Mouse (Mus musculus): ENCODE measurements around the gene Fndc8.
"Not testable (repeated sequence)": the region's sequence is repeated elsewhere in the genome, so short reads cannot be mapped to it uniquely, and the experiment has no call there.

Fndc8 gene

DNA sequence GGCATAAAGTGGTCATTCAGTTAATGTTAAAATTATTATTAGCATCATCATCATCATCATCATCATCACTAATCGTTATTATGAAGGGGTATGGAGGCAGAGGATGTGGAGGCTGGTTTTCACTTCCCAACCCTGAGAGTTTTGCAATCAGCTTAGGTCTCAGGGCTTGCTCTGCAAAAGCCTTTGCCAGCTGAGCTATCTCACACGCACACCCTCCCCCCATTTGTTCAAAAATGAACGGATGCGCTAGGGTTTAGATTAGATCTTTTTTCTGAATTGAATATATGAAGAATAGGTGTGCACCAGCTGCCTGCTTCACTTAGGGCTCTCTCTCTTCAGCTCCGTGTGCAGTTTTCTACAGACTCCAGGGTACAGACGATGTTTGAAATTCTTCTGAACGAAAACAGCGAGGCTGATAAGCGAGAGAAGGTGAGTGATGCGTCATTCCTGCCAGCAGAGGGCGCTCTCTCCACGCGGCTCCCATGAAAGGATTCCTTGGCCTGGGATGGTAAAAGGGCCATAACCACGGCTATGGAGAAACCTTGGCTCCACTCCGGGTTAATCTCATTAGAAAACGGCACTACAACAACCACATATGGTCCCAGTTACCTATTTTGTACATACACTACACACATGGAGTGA, 22.9 kb downstream of the Fndc8 start:
- DNase-seq = peak in 1 of 2 experiments; percentile 33

DNA sequence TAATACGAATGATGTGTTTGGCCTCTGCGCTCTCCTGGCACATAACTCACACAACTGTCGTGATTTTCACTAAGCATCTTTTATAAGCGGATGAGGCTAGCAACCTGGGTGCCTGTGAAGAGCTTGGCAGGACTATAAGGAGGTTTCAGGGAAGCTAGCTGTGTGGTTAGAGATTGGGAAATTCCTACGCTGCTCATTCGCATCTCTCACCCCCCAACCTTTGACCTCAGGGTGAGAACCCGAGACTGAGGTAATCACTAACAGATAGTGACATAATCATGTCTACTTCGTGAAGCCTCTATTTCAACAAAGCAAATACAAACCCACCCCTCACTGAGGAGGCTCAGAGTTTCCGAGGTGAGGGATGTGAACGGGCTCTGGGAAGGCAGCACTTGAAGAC, 28.8 kb downstream of the Fndc8 start:
- no peak for DNase-seq

DNA sequence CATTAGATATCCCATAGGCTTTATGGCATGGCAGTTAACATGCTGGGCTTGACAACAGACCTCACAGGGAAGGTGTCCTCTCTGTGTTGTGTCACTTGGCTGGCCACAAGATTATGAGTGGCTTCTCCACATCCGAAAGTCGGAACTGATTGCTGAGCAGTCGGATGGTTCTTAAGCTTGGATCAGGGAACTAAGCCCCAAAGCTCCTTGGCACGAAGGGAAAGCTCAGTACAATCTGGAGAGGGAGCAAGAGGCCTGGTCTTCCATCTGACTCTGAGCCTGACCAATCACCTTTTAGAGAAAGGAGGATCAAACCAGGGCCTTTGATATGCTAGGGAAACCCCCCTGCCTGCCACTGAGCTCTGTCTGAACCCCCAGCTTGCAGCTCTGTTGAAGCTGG, 29.8 kb downstream of the Fndc8 start:
- DNase-seq = no peak

DNA sequence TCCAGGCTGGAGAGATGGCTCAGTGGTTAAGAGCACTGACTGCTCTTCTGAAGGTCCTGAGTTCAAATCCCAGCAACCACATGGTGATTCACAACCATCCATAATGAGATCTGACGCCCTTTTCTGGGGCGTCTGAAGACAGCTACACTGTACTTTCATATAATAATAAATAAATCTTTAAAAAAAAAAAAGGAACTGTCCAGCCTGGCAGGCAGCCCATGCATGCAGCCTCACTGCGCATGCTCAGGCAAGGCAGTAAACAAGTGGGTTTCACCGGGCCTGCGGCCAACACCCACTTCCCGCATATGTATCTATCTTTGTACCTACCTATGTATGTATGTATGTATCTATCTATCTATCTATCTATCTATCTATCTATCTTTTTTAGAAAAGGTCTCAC, 32.0 kb downstream of the Fndc8 start:
- not testable (repeated sequence) for DNase-seq

DNA sequence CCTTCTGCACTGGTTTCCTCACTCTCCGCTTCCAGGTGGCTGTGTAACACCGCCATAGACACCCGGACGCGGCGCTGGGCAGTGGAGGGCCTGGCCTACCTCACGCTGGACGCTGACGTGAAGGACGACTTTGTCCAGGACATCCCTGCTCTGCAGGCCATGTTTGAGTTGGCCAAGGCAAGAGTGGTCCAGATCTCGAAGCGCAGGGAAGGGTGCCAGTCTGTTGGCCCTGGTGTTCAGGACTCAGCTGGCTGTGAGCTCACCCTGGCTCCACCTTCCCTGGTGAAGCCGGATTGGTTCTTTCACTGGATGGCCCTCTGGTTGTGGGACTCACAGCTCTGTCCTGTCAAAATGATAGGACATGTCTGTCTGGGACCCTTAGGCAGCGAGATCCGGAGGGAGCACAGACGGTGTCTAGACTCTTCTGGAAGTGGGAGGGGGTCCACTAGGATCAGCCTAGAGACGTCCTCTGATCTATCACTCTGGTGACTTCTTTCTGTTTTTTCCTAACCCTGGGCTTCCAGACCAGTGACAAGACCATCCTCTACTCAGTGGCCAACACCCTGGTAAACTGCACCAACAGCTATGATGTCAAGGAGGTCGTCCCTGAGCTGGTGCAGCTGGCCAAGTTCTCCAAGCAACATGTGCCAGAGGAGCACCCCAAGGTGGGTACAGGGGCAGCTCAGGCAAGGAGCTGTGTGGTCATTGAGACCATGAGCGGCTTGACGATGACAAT, 37.1 kb downstream of the Fndc8 start:
- DNase-seq = no peak

DNA sequence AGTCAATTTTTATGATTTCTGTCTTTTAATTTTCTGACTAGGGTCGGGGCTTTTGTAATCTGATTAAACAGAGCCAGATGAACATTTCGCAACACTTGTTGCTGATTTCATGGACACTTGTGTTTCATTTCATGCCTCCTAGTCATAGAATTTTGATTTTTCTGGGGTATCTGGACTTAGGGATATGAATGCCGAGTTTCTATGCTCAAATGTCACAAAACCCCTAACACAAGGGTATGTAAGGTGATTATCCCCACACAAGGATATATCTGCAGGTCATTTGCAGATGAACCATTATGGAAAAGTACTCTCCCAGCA, 37.7 kb downstream of the Fndc8 start:
- no peak for DNase-seq

DNA sequence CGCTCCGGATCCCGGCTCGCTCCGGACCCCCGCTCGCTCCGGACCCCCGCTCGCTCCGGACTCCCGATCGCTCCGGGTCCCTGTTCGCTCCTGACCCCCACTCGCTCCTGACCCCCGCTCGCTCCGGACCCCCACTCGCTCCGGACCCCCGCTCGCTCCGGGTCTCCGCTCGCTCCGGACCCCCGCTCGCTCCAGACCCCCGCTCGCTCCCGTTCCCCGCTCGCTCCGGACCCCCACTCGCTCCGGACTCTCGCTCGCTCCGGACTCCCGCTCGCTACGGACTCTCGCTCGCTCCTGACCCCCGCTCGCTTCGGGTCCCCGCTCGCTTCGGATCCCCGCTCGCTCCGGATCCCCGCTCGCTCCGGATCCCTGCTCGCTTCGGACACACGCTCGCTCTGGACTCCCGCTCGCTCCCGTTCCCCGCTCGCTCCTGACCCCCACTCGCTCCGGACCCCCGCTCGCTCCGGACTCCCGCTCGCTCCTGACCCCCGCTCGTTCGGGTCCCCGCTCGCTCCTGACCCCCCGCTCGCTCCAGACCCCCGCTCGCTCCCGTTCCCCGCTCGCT, 38.5 kb downstream of the Fndc8 start:
- DNase-seq = not testable (repeated sequence)

DNA sequence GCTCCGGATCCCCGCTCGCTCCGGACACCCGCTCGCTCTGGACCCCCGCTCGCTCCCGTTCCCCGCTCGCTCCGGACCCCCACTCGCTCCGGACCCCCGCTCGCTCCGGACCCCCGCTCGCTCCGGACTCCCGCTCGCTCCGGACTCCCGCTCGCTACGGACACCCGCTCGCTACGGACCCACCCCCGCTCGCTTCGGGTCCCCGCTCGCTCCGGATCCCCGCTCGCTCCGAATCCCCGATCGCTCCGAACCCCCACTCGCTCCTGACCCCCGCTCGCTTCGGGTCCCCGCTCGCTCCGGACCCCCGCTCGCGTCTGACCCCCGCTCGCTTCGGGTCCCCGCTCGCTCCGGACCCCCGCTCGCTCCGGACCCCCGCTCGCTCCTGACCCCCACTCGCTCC, 39.2 kb downstream of the Fndc8 start:
- not testable (repeated sequence) for DNase-seq

DNA sequence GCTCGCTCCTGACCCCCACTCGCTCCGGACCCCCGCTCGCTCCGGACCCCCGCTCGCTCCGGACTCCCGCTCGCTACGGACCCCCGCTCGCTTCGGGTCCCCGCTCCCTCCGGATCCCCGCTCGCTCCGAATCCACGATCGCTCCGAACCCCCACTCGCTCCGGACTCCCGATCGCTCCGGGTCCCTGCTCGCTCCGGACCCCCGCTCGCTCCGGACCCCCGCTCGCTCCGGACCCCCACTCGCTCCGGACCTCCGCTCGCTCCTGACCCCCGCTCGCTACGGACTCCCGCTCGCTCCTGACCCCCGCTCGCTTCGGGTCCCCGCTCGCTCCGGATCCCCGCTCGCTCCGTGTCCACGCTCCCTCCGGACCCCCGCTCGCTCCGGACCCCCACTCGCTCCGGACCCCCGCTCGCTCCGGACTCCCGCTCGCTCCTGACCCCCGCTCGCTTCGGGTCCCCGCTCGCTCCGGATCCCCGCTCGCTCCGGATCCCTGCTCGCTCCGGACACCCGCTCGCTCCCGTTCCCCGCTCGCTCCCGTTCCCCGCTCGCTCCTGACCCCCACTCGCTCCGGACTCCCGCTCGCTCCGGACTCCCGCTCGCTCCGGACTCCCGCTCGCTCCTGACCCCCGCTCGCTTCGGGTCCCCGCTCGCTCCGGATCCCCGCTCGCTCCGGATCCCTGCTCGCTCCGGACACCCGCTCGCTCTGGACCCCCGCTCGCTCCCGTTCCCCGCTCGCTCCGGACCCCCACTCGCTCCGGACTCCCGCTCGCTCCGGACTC, 39.9 kb downstream of the Fndc8 start:
- DNase-seq = not testable (repeated sequence)

DNA sequence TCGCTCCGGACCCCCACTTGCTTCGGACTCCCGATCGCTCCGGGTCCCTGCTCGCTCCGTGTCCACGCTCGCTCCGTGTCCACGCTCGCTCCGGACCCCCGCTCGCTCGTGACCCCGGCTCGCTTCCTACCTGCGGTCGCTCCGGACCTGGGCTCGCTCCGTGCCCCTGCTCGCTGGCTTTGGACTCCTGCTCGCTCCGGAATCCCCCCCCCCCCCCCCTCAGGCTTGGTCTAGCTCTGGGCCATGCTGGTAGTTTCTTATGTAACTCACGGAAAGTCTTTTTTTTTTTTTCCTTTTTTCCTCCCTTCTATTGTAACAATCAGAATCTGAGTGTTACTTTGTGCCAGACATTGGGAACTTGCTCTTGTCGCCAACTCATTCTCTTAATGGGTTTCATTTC, 41.3 kb downstream of the Fndc8 start:
- DNase-seq = no peak

DNA sequence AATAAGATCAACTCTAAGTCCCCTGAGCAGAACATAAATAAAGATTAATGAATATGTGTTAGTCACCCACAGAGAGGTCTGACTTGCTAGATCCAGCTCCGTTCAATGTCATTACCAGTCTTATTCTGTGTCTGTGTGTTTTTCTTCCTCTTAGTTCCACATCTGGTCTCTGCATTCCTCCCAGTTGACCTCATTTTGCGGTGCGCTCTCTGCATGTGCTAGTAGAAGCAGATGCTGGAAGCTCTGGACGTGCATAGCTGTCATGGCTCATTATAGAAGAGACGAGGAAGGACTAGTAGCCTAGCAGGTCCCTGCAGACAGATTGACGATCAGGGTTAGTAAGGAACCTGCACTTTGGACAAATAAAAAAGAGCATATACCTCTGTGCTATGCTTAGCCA, 51.4 kb downstream of the Fndc8 start:
- DNase-seq = no peak

DNA sequence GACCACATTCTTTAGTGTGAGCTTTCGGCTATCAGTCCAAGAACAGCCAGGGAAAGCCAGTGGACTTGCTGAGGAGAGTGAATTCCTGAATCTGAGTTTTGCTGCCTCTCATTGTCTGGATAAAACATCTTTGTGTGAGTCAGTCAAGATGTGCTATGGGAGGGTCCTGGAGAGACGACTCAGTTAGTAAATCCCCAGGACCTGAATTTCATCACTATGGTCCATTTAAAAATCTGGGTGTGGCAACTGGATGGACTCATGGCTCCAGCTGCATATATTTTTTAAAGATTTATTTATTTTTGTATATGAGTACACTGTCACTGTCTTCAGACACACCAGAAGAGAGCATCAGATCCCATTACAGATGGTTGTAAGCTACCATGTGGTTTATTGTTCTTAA, 53.7 kb downstream of the Fndc8 start:
- no peak for DNase-seq

DNA sequence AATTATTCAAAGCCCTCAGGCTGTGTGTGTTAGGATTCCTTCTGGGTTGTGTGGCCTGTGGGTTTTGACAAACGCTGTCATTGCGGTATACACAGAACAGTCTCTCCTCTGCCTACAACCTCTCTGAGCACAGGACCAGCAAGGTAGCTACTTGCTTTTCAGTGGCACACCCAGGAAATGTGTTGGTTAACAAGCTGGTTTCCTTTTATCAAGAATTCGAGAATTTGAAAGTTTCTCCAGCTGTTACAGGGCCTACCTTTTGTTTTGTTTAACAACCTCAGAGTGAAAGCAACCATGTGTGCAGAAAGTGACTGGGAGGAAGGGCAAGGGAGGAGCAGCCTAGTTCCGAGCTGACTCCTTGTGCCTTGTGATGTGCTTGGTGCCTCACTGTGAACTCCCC, 55.5 kb downstream of the Fndc8 start:
- peak; percentile 21 to 62 for DNase-seq

DNA sequence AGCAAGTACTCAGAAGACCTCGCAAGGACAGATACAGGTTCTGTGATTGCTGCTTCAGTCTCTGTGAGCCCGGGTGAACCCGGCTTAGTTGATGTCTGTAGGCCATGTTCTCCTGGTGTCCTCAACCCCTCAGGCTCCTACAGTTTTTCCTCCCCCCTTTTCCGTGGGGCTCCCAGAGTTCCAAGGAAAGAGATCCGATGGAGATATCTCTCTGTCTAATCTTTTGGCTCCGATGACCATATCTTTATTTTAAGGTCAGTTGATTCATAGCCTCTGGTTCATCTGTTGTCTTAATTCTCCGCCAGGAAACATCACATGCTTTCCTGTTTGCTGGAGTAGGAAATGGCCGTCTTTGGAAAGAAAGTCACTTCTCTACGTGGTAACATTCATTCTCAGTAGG, 57.1 kb downstream of the Fndc8 start:
- no peak for DNase-seq

Data from thymus, adult 18-20 months (tissue).